Mouse (Mus musculus): ENCODE results near the gene Zbtb46.

- TF ChIP-seq CTCF (IDR thresholded peaks at IDR 0.05; ENCODE audit: borderline replicate concordance, extremely low read depth, insufficient read depth, insufficient read length): no peak
- TF ChIP-seq POLR2A (IDR thresholded peaks at IDR 0.05; ENCODE audit: borderline replicate concordance, extremely low read depth, insufficient read depth, insufficient read length, poor library complexity, severe bottlenecking): no peak
Measured at GRCm38 (mm10) chr2:181364487-181364859, 94.8 kb downstream of the Zbtb46 start.
